Mouse (Mus musculus): ENCODE measurements around the gene Slc39a2.
A peak's percentile ranks its signal among the peaks of the same experiment; 100 is the strongest.
"Not testable (repeated sequence)": the region's sequence is repeated elsewhere in the genome, so short reads cannot be mapped to it uniquely, and the experiment has no call there.

Slc39a2 gene

GRCm38 (mm10) chr14:51892191-51892939 lies at the start of gene Slc39a2:
Gene Slc39a2, plus strand, starts transcription at chr14:51892889.
- no peak for DNase-seq

- no peak for DNase-seq
These were observed 48.8 kb upstream of the Slc39a2 start for GRCm38 (mm10) chr14:51843882-51844281.

DNA sequence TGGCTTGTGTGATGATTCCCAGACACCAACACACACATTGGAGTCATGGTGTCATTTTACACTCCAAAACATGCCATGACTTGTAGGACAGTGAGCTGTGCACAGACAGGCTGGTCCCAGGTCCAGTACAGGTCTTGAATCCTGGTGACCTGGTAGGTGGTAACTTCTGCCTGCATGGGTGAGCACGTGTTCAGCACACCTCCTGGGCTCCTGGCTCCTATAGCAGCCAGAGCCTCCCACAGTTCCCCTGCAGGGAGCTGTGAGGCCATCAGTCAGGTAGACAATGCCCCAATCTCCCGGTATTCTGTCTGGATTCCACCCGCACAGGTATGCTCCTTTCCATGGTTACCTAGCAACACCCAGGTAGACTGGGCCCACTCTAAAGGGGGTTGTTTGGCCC lies 46.1 kb upstream of the Slc39a2 start:
- DNase-seq = no peak

DNA sequence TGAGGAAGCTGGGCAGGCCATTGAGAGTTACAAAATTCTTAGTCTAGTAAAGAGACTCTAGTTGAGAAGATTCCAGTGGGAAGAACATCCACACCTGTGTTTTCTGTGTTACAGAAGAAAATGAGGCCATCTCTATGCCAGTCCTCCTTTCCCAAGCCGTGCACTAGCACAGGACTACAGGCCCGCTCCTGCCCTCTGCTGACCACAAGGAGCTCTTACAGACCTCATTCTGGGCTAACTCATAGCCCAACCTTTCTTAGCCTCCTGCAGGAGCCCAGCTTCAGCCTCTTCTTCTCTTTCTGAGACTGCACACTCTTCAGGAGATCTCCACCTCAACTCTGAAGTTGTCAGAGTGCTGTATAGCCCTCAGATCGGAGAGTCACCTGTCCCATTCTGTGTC lies 41.7 kb upstream of the Slc39a2 start:
- DNase-seq = not testable (repeated sequence)

- DNase-seq = no peak
These were observed 39.3 kb upstream of the Slc39a2 start, which contains the start of gene Ear6 for GRCm38 (mm10) chr14:51853399-51853798. Gene Ear6, plus strand, starts transcription at chr14:51853699.

DNA sequence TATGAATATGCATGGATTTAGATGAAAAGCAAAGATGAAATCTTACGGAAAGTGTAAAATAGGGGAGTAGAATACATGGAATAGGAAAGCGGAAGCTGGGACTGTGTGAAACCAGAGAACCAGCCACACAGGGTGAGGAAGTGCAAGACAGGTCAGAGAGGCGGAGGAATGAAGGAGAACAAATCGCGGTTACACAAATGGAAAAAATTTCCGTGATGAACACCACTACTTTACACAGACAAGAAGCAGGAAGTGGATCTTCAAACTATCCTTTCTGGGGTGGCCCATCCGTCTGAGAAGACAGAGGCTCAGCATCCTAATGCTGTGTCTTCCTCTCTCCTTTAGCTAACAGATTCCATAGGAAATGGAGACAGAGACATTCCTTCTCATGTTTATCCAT lies 37.4 kb upstream of the Slc39a2 start:
- DNase-seq = not testable (repeated sequence)

GRCm38 (mm10) chr14:51863603-51864002 lies 29.1 kb upstream of the Slc39a2 start:
- DNase-seq = not testable (repeated sequence)

DNA sequence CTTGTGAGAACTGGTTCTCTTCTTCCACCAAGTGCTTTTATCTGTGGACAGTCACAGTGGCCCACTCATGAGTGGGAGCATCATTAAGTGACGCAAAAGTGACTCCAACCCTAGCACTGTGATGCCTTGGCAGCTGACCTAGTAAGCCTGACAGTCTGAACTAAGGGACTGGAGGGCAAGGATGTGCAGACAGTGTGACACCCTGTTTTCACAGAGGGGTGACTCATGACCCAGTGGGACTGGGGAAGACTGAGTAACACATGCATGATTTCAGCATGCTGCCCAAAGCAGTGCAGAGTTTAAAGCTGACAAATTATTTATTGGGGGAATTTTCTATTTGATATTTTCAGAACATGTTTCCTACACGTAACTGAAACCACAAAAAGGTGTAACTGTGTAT lies 21.9 kb upstream of the Slc39a2 start:
- no peak for DNase-seq

GRCm38 (mm10) chr14:51871741-51872140 lies 20.9 kb upstream of the Slc39a2 start:
- DNase-seq = no peak

DNA sequence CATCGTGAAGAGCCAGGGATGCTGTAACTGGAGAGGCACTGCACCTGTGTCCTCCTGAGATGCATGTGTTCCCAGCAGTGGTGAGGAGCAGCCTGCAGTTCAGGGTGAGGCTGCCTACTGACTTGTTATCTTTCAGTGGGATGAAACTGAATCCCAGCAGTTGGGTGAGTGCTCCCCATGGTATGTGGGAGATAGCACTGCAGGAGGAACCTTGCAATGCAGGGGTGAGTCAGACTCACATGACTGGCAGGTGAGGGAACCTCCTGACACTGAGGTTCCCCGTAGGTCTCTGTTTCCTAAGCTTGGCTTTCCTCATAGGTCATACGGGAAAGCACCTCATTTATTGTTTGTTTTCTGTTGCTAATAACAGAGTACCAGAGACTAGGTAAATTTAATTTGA lies 15.2 kb upstream of the Slc39a2 start:
- no peak for DNase-seq

GRCm38 (mm10) chr14:51883527-51884030 lies 9.1 kb upstream of the Slc39a2 start:
- peak; percentile 84 for DNase-seq

DNA sequence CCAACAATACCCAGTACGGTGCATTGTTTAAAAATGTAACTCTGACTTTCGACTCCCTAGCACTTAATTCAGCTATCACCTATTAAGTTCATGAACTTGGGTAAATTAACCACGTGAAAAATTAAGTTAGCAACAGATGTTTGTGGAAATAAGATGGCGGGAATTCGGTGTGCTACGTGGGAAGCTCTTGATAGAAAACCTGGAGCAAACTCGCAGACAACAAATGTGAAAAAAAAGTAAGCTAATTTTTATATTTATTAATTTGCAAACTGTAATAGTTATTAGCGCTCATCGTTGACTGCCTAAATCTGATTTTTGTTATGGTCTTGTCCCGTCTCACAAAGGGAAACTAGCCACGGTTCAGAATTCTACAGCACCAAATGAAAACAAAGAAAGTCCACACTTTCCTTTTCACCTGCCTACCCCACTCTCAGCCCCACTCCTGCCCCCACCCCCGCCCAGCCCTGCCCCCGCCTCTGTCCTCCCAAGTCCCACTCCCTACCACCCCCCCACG lies 8.6 kb upstream of the Slc39a2 start:
- DNase-seq = no peak

DNA sequence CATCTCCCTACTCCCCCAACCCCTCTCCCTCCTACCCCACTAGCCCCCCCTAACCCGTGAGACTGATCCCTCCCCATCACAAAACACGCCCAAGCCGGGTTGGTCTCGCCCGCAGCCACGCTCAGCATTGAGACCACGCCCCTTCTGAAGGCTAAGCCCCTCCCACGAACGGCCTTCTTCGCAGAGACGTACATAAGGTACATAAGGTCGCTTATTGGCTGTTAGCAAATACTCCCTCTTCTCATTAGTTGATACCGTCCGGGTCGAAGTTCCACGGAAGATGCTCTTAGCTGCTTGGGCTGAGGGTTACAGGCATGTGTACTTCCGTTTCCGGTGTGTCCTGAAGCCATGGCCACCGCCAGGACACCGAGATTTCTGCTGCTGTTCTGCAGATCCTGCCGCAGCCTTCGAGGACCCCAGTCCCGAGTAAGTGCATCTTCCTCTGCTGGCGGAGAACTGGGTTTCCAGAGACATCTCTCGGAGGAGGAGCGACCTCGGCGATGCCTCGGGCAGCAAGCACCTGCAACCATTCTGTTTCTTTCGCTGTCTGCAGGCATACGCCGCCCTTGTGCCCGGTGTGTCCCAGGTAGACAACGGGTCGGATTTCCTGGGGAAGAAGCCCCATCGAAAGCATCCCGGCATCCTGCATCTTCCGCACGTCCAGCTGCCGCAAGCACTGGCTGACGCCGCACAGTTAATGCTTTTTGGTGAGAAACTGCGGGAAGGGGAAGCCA lies 7.9 kb upstream of the Slc39a2 start, which contains the start of gene Mettl17:
TSS of gene Mettl17 (plus strand) at position 245 of the 734 bp plus-strand sequence.
- peak; percentile 97 for DNase-seq

DNA sequence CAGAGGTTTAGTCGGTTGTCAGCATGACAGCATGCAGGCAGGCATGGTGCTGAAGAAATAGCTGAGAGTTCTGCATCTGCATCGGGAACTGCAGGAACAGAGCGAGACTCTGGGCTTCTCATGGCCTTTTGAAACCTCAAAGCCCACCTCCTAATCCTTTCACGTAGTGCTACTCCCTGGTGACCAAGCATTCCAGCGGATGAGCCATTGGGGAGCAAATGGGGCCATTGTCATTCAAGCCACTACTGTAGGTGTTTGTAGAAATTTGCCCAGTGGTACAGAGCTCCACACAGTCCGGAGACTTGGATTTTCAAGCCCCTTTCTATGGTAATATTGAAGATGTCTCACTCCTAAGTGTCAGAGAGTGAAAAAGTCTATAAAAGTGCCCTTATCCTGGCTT lies 6.6 kb upstream of the Slc39a2 start:
- no peak for DNase-seq

GRCm38 (mm10) chr14:51889833-51890232 lies 2.9 kb upstream of the Slc39a2 start:
- no peak for DNase-seq

DNA sequence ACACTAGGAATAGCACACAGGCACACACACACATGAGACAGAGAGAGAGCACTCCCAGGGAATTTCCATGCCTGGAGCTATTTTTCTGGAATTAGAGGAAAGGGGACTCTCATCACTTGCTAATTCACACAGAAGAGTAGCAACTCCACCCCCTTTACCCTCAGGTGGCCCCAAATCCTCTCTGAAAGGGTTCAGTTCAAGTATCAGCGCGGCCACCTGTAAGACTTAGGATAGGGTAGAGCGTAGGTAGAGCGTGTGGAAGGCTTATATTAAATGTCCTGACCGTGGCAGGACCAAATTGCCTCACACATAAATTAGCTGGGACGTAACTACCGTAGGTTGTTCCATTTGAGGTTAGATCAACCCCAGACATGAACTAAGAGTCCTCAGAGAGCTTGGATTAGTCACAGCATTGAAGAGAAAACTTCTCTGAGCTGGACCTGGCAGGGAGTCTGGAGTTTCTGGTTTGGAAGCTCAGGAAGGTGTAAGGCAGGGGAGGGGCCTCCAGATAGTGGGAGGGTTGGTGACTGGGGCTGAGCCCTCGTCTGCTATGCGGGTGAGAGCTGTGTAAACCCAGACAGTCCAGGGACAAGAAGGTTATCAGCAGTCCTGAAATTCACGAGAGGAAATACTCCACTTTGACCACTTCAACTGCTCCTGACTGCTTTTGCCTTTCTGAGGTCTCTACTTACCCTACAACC lies 555 bp downstream of the Slc39a2 start:
- DNase-seq = no peak

DNA sequence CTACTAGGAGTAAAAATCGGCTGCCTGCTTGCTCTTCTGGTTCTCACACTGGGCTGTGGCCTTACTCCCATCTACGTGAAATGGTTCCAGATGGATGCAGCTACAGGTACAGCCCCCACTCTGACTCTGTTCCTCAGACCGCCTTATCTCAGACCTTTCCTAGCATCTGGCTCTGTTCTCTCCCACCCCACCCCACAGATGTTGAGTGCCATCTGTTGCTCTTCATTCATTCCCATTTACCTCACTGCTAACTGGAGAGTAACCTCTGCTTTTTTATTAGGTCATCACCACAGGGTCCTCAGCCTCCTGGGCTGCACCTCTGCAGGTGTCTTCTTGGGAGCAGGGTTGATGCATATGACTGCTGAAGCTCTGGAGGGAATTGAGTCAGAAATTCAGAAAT lies 1.1 kb downstream of the Slc39a2 start:
- DNase-seq = no peak

DNA sequence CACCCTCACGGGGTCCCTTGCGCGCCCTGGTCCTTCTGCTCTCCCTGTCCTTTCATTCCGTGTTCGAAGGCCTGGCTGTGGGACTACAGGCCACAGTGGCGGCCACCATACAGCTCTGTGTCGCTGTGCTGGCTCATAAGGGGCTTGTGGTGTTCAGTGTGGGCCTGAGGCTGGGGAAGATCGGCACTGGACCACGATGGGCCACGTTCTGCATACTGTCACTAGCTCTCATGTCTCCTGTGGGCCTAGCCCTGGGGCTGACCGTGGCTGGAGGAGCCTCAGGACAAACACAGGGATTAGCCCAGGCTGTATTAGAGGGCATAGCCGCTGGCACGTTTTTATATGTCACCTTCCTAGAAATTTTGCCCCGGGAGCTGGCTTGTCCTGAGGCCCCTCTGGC lies 2.4 kb downstream of the Slc39a2 start:
- DNase-seq = no peak

- no peak for DNase-seq
These were observed 3.3 kb downstream of the Slc39a2 start for GRCm38 (mm10) chr14:51896019-51896418.

DNA sequence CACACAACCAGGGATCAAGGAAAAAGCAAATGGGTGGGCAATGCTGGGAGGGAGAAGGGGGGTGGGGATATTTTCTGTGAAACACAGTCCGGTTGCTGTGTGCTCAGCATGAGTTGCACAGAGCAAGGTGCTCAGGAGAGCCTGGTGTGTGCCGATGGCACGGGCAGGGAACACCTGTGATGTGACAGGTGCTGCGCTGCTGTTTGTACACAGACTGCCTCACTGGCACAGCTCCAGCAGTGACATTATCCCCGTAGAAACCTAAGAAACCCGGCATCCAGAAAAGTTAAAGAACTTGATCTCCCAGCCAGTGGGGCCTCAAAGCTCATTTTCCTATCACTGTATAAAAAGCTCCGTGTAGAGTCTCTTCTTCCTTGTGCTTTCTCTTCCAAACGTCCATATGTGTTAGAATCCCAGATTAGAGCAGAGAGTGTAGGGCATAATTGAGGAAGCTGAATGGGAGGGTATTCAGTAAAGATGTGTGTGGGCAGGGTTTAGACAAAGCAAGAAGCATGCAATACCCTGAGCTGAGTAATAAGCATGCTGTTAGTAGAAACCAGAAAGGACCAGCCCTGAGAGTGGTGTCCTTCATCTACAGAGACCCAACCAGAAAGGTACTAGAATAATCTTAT lies 4.0 kb downstream of the Slc39a2 start:
- DNase-seq = no peak

DNA sequence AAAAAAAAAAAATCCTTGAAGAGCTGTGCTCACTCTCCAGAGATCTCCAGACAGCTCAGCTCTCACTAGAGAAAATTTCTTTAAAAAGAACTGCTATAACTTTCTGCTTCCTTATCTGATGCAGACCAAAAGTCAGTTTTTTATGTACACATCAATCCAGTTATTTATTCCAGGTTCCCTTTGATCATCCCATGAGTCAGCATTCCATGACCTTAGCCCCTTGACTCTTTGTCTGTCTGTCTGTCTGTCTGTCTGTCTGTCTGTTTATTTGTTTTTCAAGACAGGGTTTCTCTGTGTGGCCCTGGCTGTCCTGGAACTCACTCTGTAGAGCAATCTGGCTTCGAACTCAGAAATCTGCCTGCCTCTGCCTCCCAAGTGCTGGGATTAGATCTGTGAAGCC lies 6.7 kb downstream of the Slc39a2 start:
- no peak for DNase-seq
